Mouse (Mus musculus) neural tube, embryonic 14.5 days (tissue): ENCODE data around the gene Skap1. TPM values are rescaled to one million over a fixed set of nuclear protein-coding genes. Genes with fewer than 3 reads are reported as not detected.
A peak's percentile ranks its signal among the peaks of the same experiment; 100 is the strongest.
"Not testable (repeated sequence)": the region's sequence is repeated elsewhere in the genome, so short reads cannot be mapped to it uniquely, and the experiment has no call there.

Experiments
- ATAC-seq: fragments of 200-750 bp; cut with Nextera tagmentation; 2 replicates; pipeline ENCODE4 v1.8.0; 2017; ENCODE audit warnings: low read depth, mild to moderate bottlenecking, moderate TSS enrichment, moderate library complexity
- H3K27ac ChIP-seq: fragments of 300-500 bp; sonication (generic); 2 replicates; pipeline ENCODE4 v1.5.1; 2014; ENCODE audit warnings: low read depth, mild to moderate bottlenecking, control low read depth, low read length, moderate library complexity, mixed read lengths
- H3K27me3 ChIP-seq: fragments of 300-500 bp; sonication (generic); 2 replicates; pipeline ENCODE4 v1.6.1; 2014; ENCODE audit warnings: low read length; ENCODE audit not compliant: control insufficient read depth, insufficient read depth
- H3K36me3 ChIP-seq: fragments of 300-500 bp; sonication (generic); 2 replicates; pipeline ENCODE4 v1.6.1; 2014; ENCODE audit warnings: low read length, mixed read lengths; ENCODE audit not compliant: control insufficient read depth, insufficient read depth
- H3K4me1 ChIP-seq: fragments of 300-500 bp; sonication (generic); 2 replicates; pipeline ENCODE4 v1.6.1; 2014; ENCODE audit warnings: low read length; ENCODE audit not compliant: control insufficient read depth, insufficient read depth
- H3K4me2 ChIP-seq: fragments of 300-500 bp; sonication (generic); 2 replicates; pipeline ENCODE4 v1.6.1; 2014; ENCODE audit warnings: mild to moderate bottlenecking, low read depth, low read length, control low read depth
- H3K4me3 ChIP-seq: fragments of 300-500 bp; sonication (generic); 2 replicates; pipeline ENCODE4 v1.5.1; 2014; ENCODE audit warnings: low read depth, low read length, control low read depth, mixed read lengths
- H3K9ac ChIP-seq: fragments of 300-500 bp; sonication (generic); replicated peaks from 2 replicates; pipeline ENCODE4 v1.6.1; 2014; ENCODE audit warnings: low read depth, mild to moderate bottlenecking, control low read depth, low read length, mixed read lengths
- H3K9me3 ChIP-seq: fragments of 300-500 bp; sonication (generic); 2 replicates; pipeline ENCODE4 v1.6.1; 2016; ENCODE audit warnings: low read length; ENCODE audit not compliant: control insufficient read depth
- WGBS: fragments of 180-500 bp; shearing (Covaris S2); extraction: QIAGEN DNeasy Blood & Tissue Kit; methylation state at CpG from one replicate; pipeline ENCODE4 v1.1.7; 2014; 5-methylcytosine and 5-hydroxymethylcytosine counted together
- polyA plus RNA-seq: library from polyadenylated mRNA; unstranded; fragments of >200 nt; fragmentation: Nextera tagmentation; extraction: Ambion mirVana; gene quantifications from 2 replicates; pipeline ENCODE4 v1.2.1, GENCODE M21; 2014

The Skap1 gene
- polyA plus RNA-seq, 1 experiment from 2014 or later: 10.8 TPM

DNA sequence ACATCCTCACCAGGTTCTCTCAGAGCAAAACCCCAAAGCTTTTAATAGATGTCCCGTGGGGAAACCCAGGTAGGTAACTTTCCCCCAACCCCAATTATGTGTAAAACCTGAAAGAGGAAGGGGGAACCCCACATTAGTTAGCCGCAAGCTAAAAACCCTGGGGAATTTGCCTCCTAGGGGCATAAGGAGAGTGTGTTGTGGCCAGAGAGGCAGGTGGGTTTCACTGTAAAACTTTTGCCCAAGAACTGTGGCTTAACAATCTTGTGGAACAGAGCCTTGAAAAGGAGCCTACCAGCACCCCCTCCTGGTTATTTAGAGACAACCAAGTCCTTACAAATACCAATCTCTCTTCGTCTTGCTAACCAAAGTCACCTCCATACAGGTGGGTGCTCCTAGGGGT, 310.1 kb downstream of the Skap1 start:
- Histone ChIP-seq H3K27ac (peak overlapping the region; percentile 81), H3K27me3 (no peaks in the 10 kb centered on the region), H3K9me3 (no peaks in the 10 kb centered on the region), H3K4me1 (peaks cover 23% of the 10 kb centered on the region), H3K4me2 (peak overlapping the region; percentile 83), H3K9ac (0 out of 2 replicates have a peak overlapping the region, but pooled peaks have one; percentile 37), H3K4me3 (peak overlapping the region; percentile 55), H3K36me3 (peaks cover 33% of the 10 kb centered on the region)
- 75% methylated on average over 3 of the region's 3 CpGs for WGBS
- ATAC-seq: no peak

DNA sequence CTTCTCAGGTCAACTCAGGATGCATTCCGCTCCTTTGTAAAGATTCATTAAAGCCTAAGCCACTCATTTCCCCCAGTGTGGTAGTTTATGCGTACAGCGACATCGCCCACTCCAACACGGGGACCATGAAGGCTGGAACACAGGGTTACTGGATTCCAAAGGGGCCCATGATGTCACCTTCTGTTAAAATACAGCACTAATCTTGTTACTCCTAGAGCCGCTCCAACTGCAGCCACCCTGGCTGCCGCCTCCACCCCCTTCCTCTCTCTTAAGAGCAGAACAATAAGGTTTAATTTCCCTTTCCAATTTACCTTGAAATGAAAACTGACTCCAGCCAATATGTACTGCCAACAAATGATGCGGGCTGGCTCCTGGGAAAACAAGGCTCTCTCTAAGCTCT, 310.7 kb downstream of the Skap1 start:
- WGBS: 55% methylated on average over 8 of the region's 8 CpGs
- Histone ChIP-seq H3K4me2 (peak overlapping the region; percentile 83), H3K27me3 (no peaks in the 10 kb centered on the region), H3K9me3 (no peaks in the 10 kb centered on the region), H3K36me3 (peaks cover 31% of the 10 kb centered on the region), H3K9ac (peak overlapping the region; percentile 37; the same call in 1 of the 2 replicates), H3K4me3 (peak overlapping the region; percentile 55), H3K4me1 (peaks cover 23% of the 10 kb centered on the region), H3K27ac (peak overlapping the region; percentile 81)
- peak; percentile 25; the same call in 1 of the 2 replicates for ATAC-seq

DNA sequence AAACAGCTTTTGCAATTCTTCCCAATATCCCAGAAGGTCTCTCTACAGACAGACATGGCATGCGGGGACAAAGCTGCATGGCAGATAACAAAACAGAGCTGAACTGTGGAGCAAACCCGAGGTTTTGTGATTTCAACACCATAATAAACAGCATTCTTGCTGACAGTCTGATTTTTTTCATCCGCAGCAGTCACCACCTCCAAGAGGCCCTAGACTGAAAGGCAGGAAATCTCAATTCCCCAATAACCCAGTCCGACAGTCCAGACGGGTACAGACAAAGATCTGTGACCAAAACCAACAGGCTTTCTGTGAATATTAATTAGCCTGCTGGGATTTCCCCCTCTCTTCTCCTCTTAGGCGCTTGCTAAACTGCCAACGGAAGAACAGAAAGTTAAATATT, 311.3 kb downstream of the Skap1 start:
- no peaks in the 10 kb centered on the region for H3K27me3 ChIP-seq
- H3K4me2 ChIP-seq: peak overlapping the region; percentile 83
- H3K9ac ChIP-seq: 0 out of 2 replicates have a peak overlapping the region, but pooled peaks have one; percentile 25
- no peak for ATAC-seq
- H3K4me1 ChIP-seq: peaks cover 23% of the 10 kb centered on the region
- peak overlapping the region; percentile 81 for H3K27ac ChIP-seq
- H3K9me3 ChIP-seq: no peaks in the 10 kb centered on the region
- 44% methylated on average over 7 of the region's 7 CpGs for WGBS
- peak overlapping the region; percentile 55 for H3K4me3 ChIP-seq
- H3K36me3 ChIP-seq: peaks cover 25% of the 10 kb centered on the region

DNA sequence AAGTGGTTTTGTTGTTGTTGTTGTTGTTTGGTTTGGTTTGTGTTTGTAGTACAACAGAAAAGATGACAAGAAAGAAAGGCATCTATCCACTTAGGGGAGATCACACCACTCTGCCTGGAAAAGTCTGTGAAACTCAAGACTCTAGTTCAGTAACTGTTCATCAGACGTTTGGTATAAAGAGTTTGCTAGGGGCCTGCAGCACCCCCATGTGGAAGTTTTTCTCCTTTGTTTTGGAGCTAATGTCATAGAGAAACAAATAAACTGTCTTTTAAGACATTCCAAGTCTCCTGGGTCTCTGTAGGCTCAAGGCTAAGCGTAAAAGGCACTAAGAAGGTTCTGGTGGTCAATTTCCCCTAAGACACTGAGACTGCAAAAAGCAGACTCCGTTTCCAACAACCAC, 311.7 kb downstream of the Skap1 start:
- H3K4me2 ChIP-seq: peak overlapping the region; percentile 83
- peaks cover 21% of the 10 kb centered on the region for H3K36me3 ChIP-seq
- H3K9ac ChIP-seq: peak overlapping the region; percentile 75; the same call in 1 of the 2 replicates
- H3K4me3 ChIP-seq: peak overlapping the region; percentile 55
- H3K9me3 ChIP-seq: no peaks in the 10 kb centered on the region
- H3K27me3 ChIP-seq: no peaks in the 10 kb centered on the region
- peak overlapping the region; percentile 81 for H3K27ac ChIP-seq
- H3K4me1 ChIP-seq: peaks cover 23% of the 10 kb centered on the region
- 22% methylated on average over 3 of the region's 3 CpGs for WGBS
- no peak for ATAC-seq

DNA sequence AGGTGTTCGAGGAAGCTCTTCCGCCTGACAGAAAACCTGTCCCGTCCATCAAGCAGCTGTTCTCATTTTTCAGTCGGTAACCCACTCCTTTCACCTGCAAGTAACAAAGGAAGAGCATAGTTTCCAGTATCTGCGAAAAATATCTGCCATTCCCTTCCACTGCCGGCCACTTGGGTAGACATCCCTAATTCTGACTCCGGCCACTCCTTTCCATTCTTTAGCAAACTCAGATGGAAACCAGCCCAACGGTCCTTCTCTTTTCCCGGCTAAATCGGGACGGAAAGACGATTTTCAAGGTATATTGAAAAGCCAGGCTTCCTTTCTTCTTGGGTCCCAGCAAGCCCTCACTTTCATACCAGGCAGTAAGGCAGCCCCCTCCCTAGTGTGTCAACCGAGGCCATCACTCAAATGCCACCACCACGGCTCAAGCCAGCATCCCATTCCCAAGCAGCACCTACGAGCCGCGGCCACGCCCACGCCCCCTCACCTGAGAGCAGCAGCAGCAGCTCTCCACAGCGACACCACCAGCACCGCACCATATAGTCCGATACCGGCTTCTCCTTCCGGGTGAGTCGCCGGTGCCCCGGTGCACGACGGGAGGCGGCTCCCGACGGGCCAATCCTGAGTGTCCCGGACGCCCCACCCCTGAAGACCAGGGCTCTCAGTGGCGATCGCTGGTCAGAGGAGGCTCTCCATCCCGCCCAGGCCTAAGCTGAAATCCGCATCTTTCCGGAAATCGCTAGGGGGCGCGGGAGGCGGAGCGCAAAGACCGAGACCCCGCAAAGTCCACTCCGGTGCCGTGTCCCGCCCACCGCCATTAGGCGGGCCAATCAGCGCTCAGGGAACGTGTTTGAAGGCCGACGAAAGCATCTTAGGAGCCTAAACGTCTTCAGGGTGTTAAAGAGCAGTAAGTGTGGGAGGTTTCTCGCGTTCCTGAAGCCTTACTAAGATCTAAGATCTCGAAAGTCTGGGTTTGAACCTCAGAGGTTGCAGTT, 312.9 kb downstream of the Skap1 start, which contains the start of gene Snx11:
Snx11 (minus strand) TSS at position 592 of the 995 bp plus-strand sequence.
- Histone ChIP-seq H3K9ac (peak within 1 kb of the TSS; percentile 75), H3K4me1 (peaks cover 23% of the 10 kb centered on the region), H3K27me3 (no peaks in the 10 kb centered on the region), H3K27ac (peak within 1 kb of the TSS; percentile 81), H3K4me2 (peak within 1 kb of the TSS; percentile 83), H3K36me3 (peaks cover 9% of the 10 kb centered on the region), H3K4me3 (peak within 1 kb of the TSS; percentile 55), H3K9me3 (no peaks in the 10 kb centered on the region)
- WGBS: 1% methylated on average over 59 of the region's 59 CpGs
- ATAC-seq: peak; percentile 97

DNA sequence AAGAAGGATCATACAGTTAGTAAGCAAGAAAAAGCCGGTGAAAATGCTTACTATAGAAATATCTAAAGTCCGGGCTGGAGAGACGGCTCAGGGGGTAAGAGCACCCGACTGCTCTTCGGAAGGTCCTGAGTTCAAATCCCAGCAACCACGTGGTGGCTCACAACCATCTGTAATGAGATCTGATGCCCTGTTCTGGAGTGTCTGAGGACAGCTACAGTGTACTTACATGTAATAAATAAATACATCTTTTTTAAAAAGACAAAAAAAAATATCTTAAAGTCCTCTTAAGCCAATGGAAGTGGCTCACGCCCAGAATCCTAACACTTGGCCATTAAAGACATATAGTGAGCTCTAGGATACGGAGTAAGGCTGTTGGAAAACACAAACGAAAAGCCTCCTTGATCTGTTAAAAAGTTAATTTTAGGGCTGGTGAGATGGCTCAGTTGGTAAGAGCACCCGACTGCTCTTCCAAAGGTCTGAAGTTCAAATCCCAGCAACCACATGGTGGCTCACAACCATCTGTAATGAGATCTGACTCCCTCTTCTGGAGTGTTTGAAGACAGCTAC, 313.8 kb downstream of the Skap1 start:
- not testable (repeated sequence) for H3K9me3 ChIP-seq, H3K36me3 ChIP-seq, H3K9ac ChIP-seq, H3K27me3 ChIP-seq, ATAC-seq
- WGBS: 67% methylated on average over 10 of the region's 10 CpGs
- H3K4me2 ChIP-seq: peak overlapping the region; percentile 83
- H3K4me1 ChIP-seq: peaks cover 23% of the 10 kb centered on the region
- peak overlapping the region; percentile 81 for H3K27ac ChIP-seq
- H3K4me3 ChIP-seq: peak overlapping the region; percentile 55

DNA sequence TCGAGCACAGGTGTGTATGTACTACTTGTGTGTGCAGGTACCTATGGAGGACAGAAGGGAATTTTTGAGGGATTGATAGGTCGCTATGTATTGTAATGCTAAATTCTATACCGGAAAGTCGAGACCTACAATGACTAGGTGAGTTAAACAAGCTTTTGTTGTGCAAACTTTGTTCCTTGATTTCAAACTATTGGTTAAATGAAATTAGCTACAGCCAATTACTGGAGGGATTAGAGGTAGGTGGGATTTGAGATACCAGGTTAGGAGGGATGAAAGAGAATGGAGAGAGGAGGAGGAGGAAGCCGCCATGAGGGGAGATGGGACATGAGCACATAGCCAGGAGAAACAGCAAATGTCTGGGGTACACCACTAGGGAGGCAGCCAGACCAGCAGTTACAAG, 315.9 kb downstream of the Skap1 start:
- H3K36me3 ChIP-seq: no peaks in the 10 kb centered on the region
- WGBS: 77% methylated on average over 5 of the region's 5 CpGs
- H3K27ac ChIP-seq: no peak overlapping the region
- H3K4me2 ChIP-seq: no peak overlapping the region
- H3K4me3 ChIP-seq: no peak overlapping the region
- no peak for ATAC-seq
- H3K9me3 ChIP-seq: no peaks in the 10 kb centered on the region
- peaks cover 10% of the 10 kb centered on the region for H3K4me1 ChIP-seq
- no peak overlapping the region for H3K9ac ChIP-seq
- H3K27me3 ChIP-seq: no peaks in the 10 kb centered on the region

DNA sequence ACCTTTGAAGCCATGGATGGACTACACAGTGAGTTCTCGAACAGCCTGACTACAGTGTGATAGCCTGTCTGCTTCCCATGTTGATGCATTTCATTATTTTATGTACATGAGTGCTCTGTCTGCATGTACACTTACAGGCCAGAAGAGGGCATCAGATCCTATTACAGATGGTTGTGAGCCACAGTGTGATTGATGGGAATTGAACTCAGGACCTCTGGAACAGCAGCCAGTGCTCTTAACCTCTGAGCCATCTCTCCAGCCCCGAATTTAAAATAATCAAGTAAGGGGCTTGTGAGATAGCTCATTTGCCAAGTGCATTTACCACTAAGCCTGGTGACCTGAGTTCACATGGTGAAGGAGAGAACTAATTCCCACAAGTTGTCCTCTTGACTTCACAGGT, 317.0 kb downstream of the Skap1 start:
- Histone ChIP-seq H3K9me3 (no peaks in the 10 kb centered on the region), H3K4me3 (no peak overlapping the region), H3K27me3 (no peaks in the 10 kb centered on the region), H3K9ac (no peak overlapping the region), H3K27ac (no peak overlapping the region), H3K4me2 (no peak overlapping the region), H3K36me3 (no peaks in the 10 kb centered on the region), H3K4me1 (peaks cover 4% of the 10 kb centered on the region)
- no peak for ATAC-seq
- 76% methylated on average over 2 of the region's 2 CpGs for WGBS

DNA sequence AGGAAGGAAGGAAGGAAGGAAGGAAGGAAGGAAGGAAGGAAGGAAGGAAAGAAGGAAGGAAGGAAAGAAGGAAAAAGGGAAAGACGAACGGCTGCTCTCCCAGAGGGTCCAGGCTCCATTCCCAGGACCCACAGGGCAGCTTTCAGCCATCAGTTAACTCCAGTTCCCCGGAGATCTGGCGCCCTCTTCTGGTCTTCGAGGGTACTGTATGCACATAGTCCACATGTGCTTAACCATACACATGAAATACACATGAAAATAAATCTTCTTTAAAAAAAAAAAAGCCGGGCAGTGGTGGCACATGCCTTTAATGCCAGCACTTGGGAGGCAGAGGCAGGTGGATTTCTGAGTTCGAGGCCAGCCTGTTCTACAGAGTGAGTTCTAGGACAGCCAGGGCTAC, 320.5 kb downstream of the Skap1 start:
- H3K4me2 ChIP-seq, H3K27ac ChIP-seq, ATAC-seq, H3K36me3 ChIP-seq, H3K4me3 ChIP-seq, H3K27me3 ChIP-seq, H3K9ac ChIP-seq, H3K4me1 ChIP-seq, H3K9me3 ChIP-seq: not testable (repeated sequence)
- 8% methylated on average over 7 of the region's 7 CpGs for WGBS
